Mouse (Mus musculus) liver, embryonic 14.5 days (tissue): ENCODE data around the gene 4933406M09Rik. TPM values are rescaled to one million over a fixed set of nuclear protein-coding genes. Genes with fewer than 3 reads are reported as not detected.

Source experiments
- ATAC-seq: fragments of 200-750 bp; cut with Nextera tagmentation; 2 replicates; pipeline ENCODE4 v1.8.0; 2017; ENCODE audit warnings: moderate number of reproducible peaks, mild to moderate bottlenecking, moderate library complexity; ENCODE audit not compliant: insufficient read depth
- DNase-seq, 3 experiments: peaks; one replicate each; pipeline ENCODE4 v3.0.0-alpha.2; 2012 to 2013; ENCODE audit warnings: low read depth in 3 of 3, low spot score in 3 of 3
- H3K27ac ChIP-seq: fragments of 300-500 bp; sonication (generic); 2 replicates; pipeline ENCODE4 v1.5.1; 2014; ENCODE audit warnings: moderate library complexity, mild to moderate bottlenecking, control low read depth, inconsistent platforms
- H3K27me3 ChIP-seq: fragments of 300-500 bp; sonication (generic); 2 replicates; pipeline ENCODE4 v1.6.1; 2014; ENCODE audit warnings: mild to moderate bottlenecking, low read length, moderate library complexity; ENCODE audit not compliant: control insufficient read depth, insufficient read depth
- H3K36me3 ChIP-seq: fragments of 300-500 bp; sonication (generic); replicated peaks from 2 replicates; pipeline ENCODE4 v1.6.1; 2014; ENCODE audit warnings: low read depth; ENCODE audit not compliant: control insufficient read depth, insufficient read depth
- H3K4me1 ChIP-seq, 2 experiments: fragments of 200-500 bp in 1 of 2; fragments of 300-500 bp in 1 of 2; sonication (generic) in 1 of 2; replicated peaks; 2 replicates each; pipeline ENCODE4 v1.6.1; 2012 to 2014; ENCODE audit warnings: antibody characterized with exemption in 1 of 2, inconsistent platforms in 1 of 2, low read length in 1 of 2; ENCODE audit not compliant: control insufficient read depth in 2 of 2, insufficient read depth in 2 of 2
- H3K4me2 ChIP-seq: fragments of 300-500 bp; sonication (generic); 2 replicates; pipeline ENCODE4 v1.6.1; 2014; ENCODE audit warnings: low read depth, mild to moderate bottlenecking, control low read depth, moderate library complexity
- H3K4me3 ChIP-seq, 2 experiments: fragments of 200-500 bp in 1 of 2; fragments of 300-500 bp in 1 of 2; sonication (generic) in 1 of 2; 2 replicates each; pipeline ENCODE4 v1.5.1; 2012 to 2014; ENCODE audit warnings: low read depth in 2 of 2, low read length in 2 of 2, mild to moderate bottlenecking in 2 of 2, control low read depth in 1 of 2, inconsistent platforms in 1 of 2, moderate library complexity in 1 of 2; ENCODE audit not compliant: insufficient read depth in 1 of 2
- H3K9ac ChIP-seq: fragments of 300-500 bp; sonication (generic); replicated peaks from 2 replicates; pipeline ENCODE4 v1.6.1; 2014; ENCODE audit warnings: mild to moderate bottlenecking, control low read depth, moderate library complexity
- H3K9me3 ChIP-seq: fragments of 300-500 bp; sonication (generic); 2 replicates; pipeline ENCODE4 v1.6.1; 2016; ENCODE audit warnings: low read length, mixed read lengths; ENCODE audit not compliant: control insufficient read depth
- CTCF ChIP-seq: IDR thresholded peaks from 2 replicates; pipeline ENCODE4 v1.5.1; 2016; ENCODE audit warnings: antibody characterized with exemption, low read depth, control low read depth
- EP300 ChIP-seq: IDR thresholded peaks from 2 replicates; pipeline ENCODE4 v1.6.1; 2016; ENCODE audit warnings: antibody characterized with exemption, low read depth
- WGBS: fragments of 180-500 bp; shearing (Covaris S2); extraction: QIAGEN DNeasy Blood & Tissue Kit; methylation state at CpG from one replicate; pipeline ENCODE4 v1.1.7; 2014; ENCODE audit not compliant: insufficient replicate concordance; 5-methylcytosine and 5-hydroxymethylcytosine counted together
- polyA plus RNA-seq, 2 experiments: library from polyadenylated mRNA; depleted of rRNA in 1 of 2; stranded (reverse) in 1 of 2; unstranded in 1 of 2; fragments of >200 nt; fragmentation: Nextera tagmentation in 1 of 2; extraction: Ambion mirVana in 1 of 2; gene quantifications; 2 replicates each; pipeline versions ENCODE4 v1.2.1 to v1.2.3; 2012 to 2014

Gene 4933406M09Rik
- not detected in 2 replicates for polyA plus RNA-seq (2012; rRNA removed)
- not detected in 2 replicates for polyA plus RNA-seq (2014; fragmentation: Nextera tagmentation; extraction: Ambion mirVana)

- Histone ChIP-seq H3K9ac (no peak within 1 kb of the TSS), H3K4me2 (no peak within 1 kb of the TSS), H3K36me3 (no peaks in the 10 kb centered on the region), H3K27ac (no peak within 1 kb of the TSS), H3K9me3 (no peaks in the 10 kb centered on the region), H3K4me1 (peaks cover 3 to 8% of the 10 kb centered on the region in 2 experiments; a peak in 3 of 4 replicates), H3K4me3 (no peak within 1 kb of the TSS), H3K27me3 (no peaks in the 10 kb centered on the region; the same call in 1 of the 2 replicates)
- TF ChIP-seq EP300, result no peak
- no peak for TF ChIP-seq CTCF
- DNase-seq, result no peak
- ATAC-seq, result no peak
- 82% methylated on average over 1 of the region's 1 CpGs for WGBS
Measured at GRCm38 (mm10) chr1:134385666-134386065, at the start of gene 4933406M09Rik. 4933406M09Rik (plus strand) TSS chr1:134385940.

GRCm38 (mm10) chr1:134336958-134337710, 48.6 kb upstream of the 4933406M09Rik start:
- Histone ChIP-seq H3K36me3 (no peaks in the 10 kb centered on the region), H3K9ac (no peak overlapping the region), H3K27me3 (no peaks in the 10 kb centered on the region), H3K4me1 (peaks cover 0 to 7% of the 10 kb centered on the region in 2 experiments; a peak in 1 of 4 replicates), H3K27ac (no peak overlapping the region), H3K4me3 (no peak overlapping the region), H3K9me3 (no peaks in the 10 kb centered on the region), H3K4me2 (no peak overlapping the region)
- 59% methylated on average over 11 of the region's 11 CpGs for WGBS
- no peak for TF ChIP-seq CTCF
- TF ChIP-seq EP300, result no peak
- ATAC-seq (no peak), DNase-seq (no peak)

DNA sequence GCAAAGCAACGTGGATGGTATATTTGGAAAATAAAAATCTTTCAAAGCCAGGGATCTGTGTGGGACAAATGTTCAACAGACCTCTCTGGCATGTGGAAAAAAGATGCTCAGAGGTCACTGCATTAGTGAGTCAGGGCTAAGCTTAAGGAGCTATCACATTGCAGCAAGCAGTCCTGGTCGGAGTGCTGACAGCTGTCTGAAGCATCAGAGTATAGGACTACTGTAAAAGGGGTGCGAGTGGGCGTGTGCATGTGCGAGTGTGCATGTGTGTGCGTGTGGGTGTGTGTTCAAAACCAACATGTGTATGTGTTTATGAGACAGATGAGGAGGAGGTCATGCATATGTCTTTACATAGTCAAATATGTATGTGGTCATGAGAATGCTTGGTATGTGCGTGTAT, 46.6 kb upstream of the 4933406M09Rik start:
- no peak overlapping the region for H3K9ac ChIP-seq
- TF ChIP-seq EP300, result no peak
- TF ChIP-seq CTCF, result no peak
- ATAC-seq, result no peak
- H3K27me3 ChIP-seq, result 0 out of 2 replicates have a peak, but pooled peaks cover 4% of the 10 kb centered on the region
- H3K27ac ChIP-seq, result no peak overlapping the region
- H3K4me1 ChIP-seq, result peaks cover 0 to 7% of the 10 kb centered on the region in 2 experiments; a peak in 2 of 4 replicates
- no peak for DNase-seq
- no peaks in the 10 kb centered on the region for H3K9me3 ChIP-seq
- no peak overlapping the region for H3K4me3 ChIP-seq
- H3K4me2 ChIP-seq, result no peak overlapping the region
- WGBS, result 77% methylated on average over 7 of the region's 7 CpGs
- H3K36me3 ChIP-seq, result no peaks in the 10 kb centered on the region

GRCm38 (mm10) chr1:134339757-134340619, 45.8 kb upstream of the 4933406M09Rik start:
- no peak overlapping the region for H3K9ac ChIP-seq
- ATAC-seq (no peak), DNase-seq (no peak)
- WGBS, result 84% methylated on average over 18 of the region's 18 CpGs
- TF ChIP-seq CTCF, result peak; percentile 58
- TF ChIP-seq EP300, result no peak
- H3K4me3 ChIP-seq, result no peak overlapping the region
- no peak overlapping the region for H3K27ac ChIP-seq
- H3K27me3 ChIP-seq, result 0 out of 2 replicates have a peak, but pooled peaks cover 4% of the 10 kb centered on the region
- H3K36me3 ChIP-seq, result no peaks in the 10 kb centered on the region
- H3K9me3 ChIP-seq, result no peaks in the 10 kb centered on the region
- H3K4me2 ChIP-seq, result no peak overlapping the region
- H3K4me1 ChIP-seq, result peaks cover 4 to 6% of the 10 kb centered on the region in 2 experiments
